Mouse (Mus musculus): Measurements from ENCODE around the gene Topaz1. TPM values are rescaled to one million over a fixed set of nuclear protein-coding genes. Genes with fewer than 3 reads are reported as not detected.
"Not testable (repeated sequence)": the region's sequence is repeated elsewhere in the genome, so short reads cannot be mapped to it uniquely, and the experiment has no call there.

Gene Topaz1
- polyA plus RNA-seq, 1 experiment from 2014 or later = 0.16 TPM

- H3K4me1 ChIP-seq (ENCODE audit: insufficient read depth, low read depth, low read length) = no peaks in the 10 kb centered on the region; the same call in 1 of the 2 replicates
- ATAC-seq = peak; percentile 45
- no peak overlapping the region for H3K4me2 ChIP-seq (replicated peaks; ENCODE audit: low read depth, low read length)
- 0 out of 2 replicates have a peak, but pooled peaks cover 7% of the 10 kb centered on the region for H3K36me3 ChIP-seq (ENCODE audit: insufficient read depth, low read length)
- no peak overlapping the region for H3K9ac ChIP-seq (replicated peaks; ENCODE audit: low read depth)
- DNase-seq (ENCODE audit: low spot score) = peak; percentile 12
- TF ChIP-seq EP300 (IDR thresholded peaks at IDR 0.05) = no peak
- no peak for TF ChIP-seq CTCF (IDR thresholded peaks at IDR 0.05)
- WGBS = 74% methylated on average over 4 of the region's 4 CpGs
- no peak overlapping the region for H3K4me3 ChIP-seq (ENCODE audit: low read depth, low read length)
- no peaks in the 10 kb centered on the region for H3K9me3 ChIP-seq (ENCODE audit: low read length)
- 0 out of 2 replicates have a peak overlapping the region, but pooled peaks have one; percentile 32 for H3K27ac ChIP-seq (ENCODE audit: low read length)
- no peaks in the 10 kb centered on the region for H3K27me3 ChIP-seq (replicated peaks; ENCODE audit: insufficient read depth, low read length)
Observed at GRCm38 (mm10) chr9:122837216-122837615, 90.1 kb downstream of the Topaz1 start.

GRCm38 (mm10) chr9:122837680-122838079 lies 90.5 kb downstream of the Topaz1 start:
- ATAC-seq (peak; percentile 92), DNase-seq (ENCODE audit: low spot score) (peak; percentile 85)
- no peak overlapping the region for H3K27ac ChIP-seq (ENCODE audit: low read length)
- H3K4me2 ChIP-seq (replicated peaks; ENCODE audit: low read depth, low read length) = peak overlapping the region; percentile 31
- no peaks in the 10 kb centered on the region; the same call in 1 of the 2 replicates for H3K4me1 ChIP-seq (ENCODE audit: insufficient read depth, low read depth, low read length)
- H3K27me3 ChIP-seq (replicated peaks; ENCODE audit: insufficient read depth, low read length) = no peaks in the 10 kb centered on the region
- H3K36me3 ChIP-seq (ENCODE audit: insufficient read depth, low read length) = 0 out of 2 replicates have a peak, but pooled peaks cover 7% of the 10 kb centered on the region
- no peaks in the 10 kb centered on the region for H3K9me3 ChIP-seq (ENCODE audit: low read length)
- H3K9ac ChIP-seq (replicated peaks; ENCODE audit: low read depth) = no peak overlapping the region
- 29% methylated on average over 15 of the region's 16 CpGs for WGBS
- H3K4me3 ChIP-seq (ENCODE audit: low read depth, low read length) = no peak overlapping the region
- peak; percentile 74 for TF ChIP-seq CTCF (IDR thresholded peaks at IDR 0.05)
- TF ChIP-seq EP300 (IDR thresholded peaks at IDR 0.05) = no peak

- Histone ChIP-seq H3K36me3 (ENCODE audit: insufficient read depth, low read length) (no peaks in the 10 kb centered on the region), H3K4me3 (ENCODE audit: low read depth, low read length) (no peak within 1 kb of the TSS), H3K4me2 (replicated peaks; ENCODE audit: low read depth, low read length) (no peak within 1 kb of the TSS), H3K27me3 (replicated peaks; ENCODE audit: insufficient read depth, low read length) (no peaks in the 10 kb centered on the region), H3K4me1 (ENCODE audit: insufficient read depth, low read depth, low read length) (no peaks in the 10 kb centered on the region), H3K9ac (replicated peaks; ENCODE audit: low read depth) (no peak within 1 kb of the TSS), H3K9me3 (ENCODE audit: low read length) (no peaks in the 10 kb centered on the region), H3K27ac (ENCODE audit: low read length) (no peak within 1 kb of the TSS)
- no peak for TF ChIP-seq CTCF (IDR thresholded peaks at IDR 0.05)
- TF ChIP-seq EP300 (IDR thresholded peaks at IDR 0.05) = no peak
- 61% methylated on average over 3 of the region's 3 CpGs for WGBS
- ATAC-seq (peak; percentile 89), DNase-seq (ENCODE audit: low spot score) (peak; percentile 58)
Observed at GRCm38 (mm10) chr9:122843760-122844159, 96.6 kb downstream of the Topaz1 start, which contains the start of gene Gm35549. Gm35549 (minus strand) TSS chr9:122844035.

GRCm38 (mm10) chr9:122845621-122846020 lies 98.5 kb downstream of the Topaz1 start:
- H3K36me3 ChIP-seq (ENCODE audit: insufficient read depth, low read length) = no peaks in the 10 kb centered on the region; the same call in 1 of the 2 replicates
- H3K27ac ChIP-seq (ENCODE audit: low read length) = no peak overlapping the region
- no peak overlapping the region for H3K9ac ChIP-seq (replicated peaks; ENCODE audit: low read depth)
- no peaks in the 10 kb centered on the region for H3K9me3 ChIP-seq (ENCODE audit: low read length)
- no peak overlapping the region for H3K4me2 ChIP-seq (replicated peaks; ENCODE audit: low read depth, low read length)
- DNase-seq (ENCODE audit: low spot score) (no peak), ATAC-seq (no peak)
- 78% methylated on average over 3 of the region's 3 CpGs for WGBS
- H3K4me3 ChIP-seq (ENCODE audit: low read depth, low read length) = no peak overlapping the region
- no peaks in the 10 kb centered on the region for H3K4me1 ChIP-seq (ENCODE audit: insufficient read depth, low read depth, low read length)
- TF ChIP-seq EP300 (IDR thresholded peaks at IDR 0.05) (no peak), CTCF (IDR thresholded peaks at IDR 0.05) (no peak)
- H3K27me3 ChIP-seq (replicated peaks; ENCODE audit: insufficient read depth, low read length) = no peaks in the 10 kb centered on the region

GRCm38 (mm10) chr9:122846156-122846555 lies 99.0 kb downstream of the Topaz1 start:
- no peaks in the 10 kb centered on the region for H3K9me3 ChIP-seq (ENCODE audit: low read length)
- H3K9ac ChIP-seq (replicated peaks; ENCODE audit: low read depth) = no peak overlapping the region
- no peaks in the 10 kb centered on the region for H3K27me3 ChIP-seq (replicated peaks; ENCODE audit: insufficient read depth, low read length)
- DNase-seq (ENCODE audit: low spot score) (peak; percentile 21), ATAC-seq (no peak)
- TF ChIP-seq EP300 (IDR thresholded peaks at IDR 0.05) (no peak), CTCF (IDR thresholded peaks at IDR 0.05) (no peak)
- H3K4me3 ChIP-seq (ENCODE audit: low read depth, low read length) = no peak overlapping the region
- H3K4me1 ChIP-seq (ENCODE audit: insufficient read depth, low read depth, low read length) = no peaks in the 10 kb centered on the region
- H3K27ac ChIP-seq (ENCODE audit: low read length) = no peak overlapping the region
- peaks cover 2% of the 10 kb centered on the region; the same call in 1 of the 2 replicates for H3K36me3 ChIP-seq (ENCODE audit: insufficient read depth, low read length)
- no peak overlapping the region for H3K4me2 ChIP-seq (replicated peaks; ENCODE audit: low read depth, low read length)

- H3K4me2 ChIP-seq (replicated peaks; ENCODE audit: low read depth, low read length); H3K4me1 ChIP-seq (ENCODE audit: insufficient read depth, low read depth, low read length); H3K27me3 ChIP-seq (replicated peaks; ENCODE audit: insufficient read depth, low read length); H3K9me3 ChIP-seq (ENCODE audit: low read length); H3K9ac ChIP-seq (replicated peaks; ENCODE audit: low read depth); H3K27ac ChIP-seq (ENCODE audit: low read length); DNase-seq (ENCODE audit: low spot score); ATAC-seq; H3K4me3 ChIP-seq (ENCODE audit: low read depth, low read length): not testable (repeated sequence)
- H3K36me3 ChIP-seq (ENCODE audit: insufficient read depth, low read length) = peaks cover 17% of the 10 kb centered on the region
- WGBS = 66% methylated on average over 7 of the region's 8 CpGs
Observed at GRCm38 (mm10) chr9:122847811-122848311, 100.7 kb downstream of the Topaz1 start.

Other genes with a start within 250 kb of the Topaz1 start
- gene Tcaim, start 58.2 kb downstream of the Topaz1 start, polyA plus RNA-seq (2015; fragmentation: Nextera tagmentation; extraction: Ambion mirVana) = 4.7 and 5.0 TPM in 2 replicates
- gene Gm35549, start 96.7 kb downstream of the Topaz1 start, polyA plus RNA-seq (2015; fragmentation: Nextera tagmentation; extraction: Ambion mirVana) = 0.24 and 0.33 TPM in 2 replicates
- gene Zfp445, start 118.7 kb downstream of the Topaz1 start, polyA plus RNA-seq (2015; fragmentation: Nextera tagmentation; extraction: Ambion mirVana) = 21.7 and 25.4 TPM in 2 replicates
- gene Zkscan7, start 138.3 kb downstream of the Topaz1 start, polyA plus RNA-seq (2015; fragmentation: Nextera tagmentation; extraction: Ambion mirVana) = 2.7 and 2.9 TPM in 2 replicates
- gene Zfp105, start 175.7 kb downstream of the Topaz1 start, polyA plus RNA-seq (2015; fragmentation: Nextera tagmentation; extraction: Ambion mirVana) = 9.6 and 11.0 TPM in 2 replicates
- 39.2 and 42.5 TPM in 2 replicates for gene 1110059G10Rik, start 203.7 kb downstream of the Topaz1 start, polyA plus RNA-seq (2015; fragmentation: Nextera tagmentation; extraction: Ambion mirVana)
- gene Kif15, start 203.7 kb downstream of the Topaz1 start, polyA plus RNA-seq (2015; fragmentation: Nextera tagmentation; extraction: Ambion mirVana) = 3.5 and 4.6 TPM in 2 replicates

All from lung, postnatal 0 days (tissue).